Mouse (Mus musculus): Measurements from ENCODE around the gene Rgp1. TPM values are rescaled to one million over a fixed set of nuclear protein-coding genes. Genes with fewer than 3 reads are reported as not detected.
"Not testable (repeated sequence)": the region's sequence is repeated elsewhere in the genome, so short reads cannot be mapped to it uniquely, and the experiment has no call there.

Rgp1 gene
- total RNA-seq (2021), result 10 to 100 TPM; 44.5 to 55.8 TPM
- long read RNA-seq, experiment 1, partial matches to known transcripts, result 0 of 4 reads
- long read RNA-seq, experiment 1, other reads (novel, unspliced or antisense), result 4 of 4 reads
- long read RNA-seq, experiment 2, partial matches to known transcripts, result 0 of 4 reads
- long read RNA-seq, experiment 2, other reads (novel, unspliced or antisense), result 4 of 4 reads

DNA sequence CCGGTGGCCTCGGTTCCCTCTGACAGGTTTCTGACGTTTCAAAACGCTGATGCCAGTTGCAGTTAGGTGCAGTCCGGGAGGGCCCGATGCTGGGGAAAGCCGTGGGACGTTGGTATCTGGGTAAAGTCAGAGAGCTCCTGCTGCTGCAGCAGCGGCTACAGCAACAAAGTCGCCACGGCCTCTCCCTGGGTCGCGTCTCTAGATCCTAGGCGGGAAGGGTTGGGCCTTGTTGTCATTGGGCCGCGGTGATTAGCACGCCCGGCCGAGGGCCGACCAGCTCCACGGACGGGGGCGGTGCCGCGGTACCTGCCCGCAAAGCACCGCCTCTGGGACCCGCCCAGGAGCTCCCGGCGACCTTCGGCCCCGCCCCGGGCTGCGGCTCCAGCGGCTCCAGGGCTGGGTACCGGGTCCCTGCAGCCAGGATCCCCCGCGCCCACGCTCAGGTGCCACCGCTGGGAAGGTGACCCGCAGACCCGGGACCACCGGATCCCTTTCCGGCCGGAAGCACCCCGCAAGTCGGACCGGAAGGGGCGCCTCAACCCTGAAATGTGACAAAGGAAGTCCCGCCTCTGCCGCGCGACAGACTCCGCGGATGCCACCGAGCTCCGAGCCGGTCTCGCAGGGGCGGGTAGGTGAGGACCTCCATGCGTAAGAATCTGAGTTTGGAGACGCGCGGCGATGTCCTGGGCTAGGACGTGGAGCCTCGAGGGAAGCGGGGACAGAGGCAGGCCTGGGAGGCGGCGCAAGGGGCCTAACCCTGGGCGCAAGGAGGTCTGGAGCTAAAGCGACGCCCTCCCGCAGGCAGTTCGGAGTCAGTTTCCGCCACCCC is at the start of gene Rgp1, which contains the start of gene Gba2:
Gene Rgp1, plus strand, starts transcription at position 340 of the 829 bp plus-strand sequence.
Gene Gba2, minus strand, starts transcription at position 498 of the 829 bp plus-strand sequence.
- DNase-seq (ENCODE audit: low spot score in 2 of 2), result peak; percentile 82 to 86

DNA sequence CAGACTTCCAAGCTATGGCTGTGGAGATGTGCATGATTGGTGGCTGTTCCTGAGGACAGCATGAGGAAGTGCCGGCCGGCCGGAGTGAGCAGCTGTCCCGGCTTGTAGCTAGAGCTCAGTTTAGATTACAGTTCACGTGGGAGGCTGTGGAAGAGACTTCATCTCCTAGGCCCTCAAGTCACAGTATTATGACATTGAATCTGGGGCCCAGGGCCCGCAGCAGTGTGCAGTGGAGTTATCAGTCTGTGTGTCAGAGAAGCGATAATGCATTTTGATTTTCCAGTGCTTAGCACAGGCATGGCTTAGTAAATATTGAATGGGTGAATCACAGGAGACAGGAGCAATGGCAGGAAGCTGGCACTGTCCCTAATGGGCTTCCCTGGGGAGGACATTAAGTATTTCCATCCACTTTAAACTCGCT is 48.4 kb upstream of the Rgp1 start:
- no peak for DNase-seq (ENCODE audit: low spot score in 2 of 2)

DNA sequence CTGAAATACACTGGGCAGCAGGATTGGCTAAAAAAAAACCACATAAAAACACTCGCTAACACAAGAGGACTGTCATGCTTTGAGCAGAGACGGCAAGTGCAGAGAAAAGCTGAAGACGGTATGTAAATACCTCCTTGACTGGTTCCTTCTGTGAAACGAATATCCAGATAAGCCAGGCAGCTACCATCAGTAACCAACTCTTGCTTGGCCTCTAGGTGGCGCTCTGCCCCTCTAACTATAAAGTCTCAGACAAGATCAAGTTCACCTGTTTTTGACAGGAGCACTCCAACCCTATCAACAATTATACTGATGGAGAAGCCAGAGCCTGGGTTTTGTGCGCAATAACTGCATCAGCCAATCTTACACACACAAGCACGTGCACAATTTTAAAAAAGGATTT is 47.9 kb upstream of the Rgp1 start:
- DNase-seq (ENCODE audit: low spot score in 2 of 2), result peak; percentile 54 to 65

- no peak for DNase-seq (ENCODE audit: low spot score in 2 of 2)
Measured at GRCm38 (mm10) chr4:43533270-43533669, 45.2 kb upstream of the Rgp1 start.

DNA sequence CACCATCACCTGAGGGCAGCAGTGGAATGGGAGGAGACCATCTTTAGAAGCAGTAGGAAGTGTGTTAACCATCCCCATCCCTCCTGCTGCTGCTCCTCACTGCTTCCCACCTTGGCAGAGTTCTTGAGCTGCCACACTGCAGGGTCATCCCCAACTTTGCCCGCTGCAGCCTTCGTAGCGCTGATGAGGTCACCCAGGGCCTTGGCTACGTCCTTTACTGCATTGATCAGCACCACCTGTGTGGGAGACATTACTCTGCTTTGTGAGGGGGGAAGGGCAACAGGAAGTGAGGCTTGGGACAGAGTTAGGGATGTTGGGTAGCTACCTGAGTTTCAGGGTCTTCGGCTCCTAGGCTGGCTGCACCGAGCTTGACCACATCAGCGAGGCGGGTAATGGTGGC is 42.9 kb upstream of the Rgp1 start:
- no peak for DNase-seq (ENCODE audit: low spot score in 2 of 2)

GRCm38 (mm10) chr4:43536031-43536430 is 42.5 kb upstream of the Rgp1 start:
- DNase-seq (ENCODE audit: low spot score in 2 of 2), result no peak

GRCm38 (mm10) chr4:43542044-43542443 is 36.5 kb upstream of the Rgp1 start:
- no peak for DNase-seq (ENCODE audit: low spot score in 2 of 2)

DNA sequence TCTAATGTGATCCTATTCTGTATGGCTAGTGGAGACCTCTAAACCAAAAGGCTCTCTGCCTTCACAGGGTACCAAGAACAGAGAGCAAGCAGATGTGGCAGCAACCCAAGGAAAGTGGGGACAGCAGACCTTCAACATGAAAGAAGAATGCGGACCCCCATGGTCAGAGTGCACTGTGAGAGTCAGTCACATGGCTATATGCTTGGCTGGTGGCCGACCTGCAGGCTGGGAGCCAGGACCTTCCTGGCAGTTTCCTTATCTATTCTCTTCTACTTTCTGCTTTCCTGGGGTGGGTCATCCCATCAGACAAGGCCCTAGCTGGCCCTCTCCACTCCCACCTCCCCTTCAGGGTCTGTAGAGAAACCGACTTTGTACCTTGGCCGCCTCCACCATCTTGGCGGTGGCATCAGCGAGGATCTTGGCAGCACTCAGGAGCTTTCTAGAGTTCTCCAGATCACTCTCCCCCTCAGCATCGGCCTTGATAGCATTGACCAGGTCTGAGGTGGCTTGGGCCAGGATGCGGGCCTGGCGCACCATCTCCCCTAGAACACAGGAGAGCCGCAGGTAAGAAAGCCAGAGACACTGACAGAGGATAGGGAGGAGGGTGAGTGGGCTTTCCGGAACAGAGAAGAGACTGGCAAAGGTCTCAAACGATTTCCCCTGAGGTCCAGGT is 32.0 kb upstream of the Rgp1 start:
- DNase-seq (ENCODE audit: low spot score in 2 of 2), result no peak

- no peak for DNase-seq (ENCODE audit: low spot score in 2 of 2)
Measured at GRCm38 (mm10) chr4:43547160-43547559, 31.4 kb upstream of the Rgp1 start.

- no peak for DNase-seq (ENCODE audit: low spot score in 2 of 2)
Measured at GRCm38 (mm10) chr4:43549055-43549454, 29.5 kb upstream of the Rgp1 start.

DNA sequence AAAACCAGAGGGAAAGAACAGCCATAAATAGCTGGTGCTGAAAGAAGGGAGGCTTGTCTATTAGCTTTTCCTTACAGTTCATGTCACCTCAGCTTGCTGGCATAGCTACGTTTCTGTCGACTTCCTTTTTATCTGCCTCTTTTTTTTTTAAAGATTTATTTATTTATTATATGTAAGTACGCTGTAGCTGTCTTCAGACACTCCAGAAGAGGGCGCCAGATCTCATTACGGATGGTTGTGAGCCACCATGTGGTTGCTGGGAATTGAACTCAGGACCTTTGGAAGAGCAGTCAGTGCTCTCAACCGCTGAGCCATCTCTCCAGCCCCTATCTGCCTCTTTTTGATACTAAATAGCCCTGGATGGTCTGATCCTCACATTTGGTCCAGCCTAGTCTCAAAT is 26.7 kb upstream of the Rgp1 start:
- DNase-seq (ENCODE audit: low spot score in 2 of 2), result not testable (repeated sequence)

DNA sequence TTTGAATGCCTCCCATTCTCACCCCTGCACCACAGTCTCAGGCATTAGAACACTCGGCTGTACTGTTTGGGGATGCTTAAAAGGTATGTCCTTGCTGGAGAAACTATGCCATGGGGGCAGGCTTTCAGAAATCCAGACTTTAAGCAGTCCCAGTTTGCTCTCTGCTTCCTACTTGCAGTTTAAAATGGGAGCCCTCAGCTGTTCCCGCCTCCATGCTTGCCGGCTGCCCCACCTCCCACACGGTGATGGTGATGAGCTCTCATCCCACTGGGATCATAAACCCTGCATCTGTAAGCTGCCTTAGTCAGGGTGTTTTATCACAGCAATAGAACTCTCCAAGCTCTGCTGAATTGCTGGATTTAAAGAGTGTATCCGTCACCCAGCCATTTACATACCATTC is 26.1 kb upstream of the Rgp1 start:
- DNase-seq (ENCODE audit: low spot score in 2 of 2), result no peak

DNA sequence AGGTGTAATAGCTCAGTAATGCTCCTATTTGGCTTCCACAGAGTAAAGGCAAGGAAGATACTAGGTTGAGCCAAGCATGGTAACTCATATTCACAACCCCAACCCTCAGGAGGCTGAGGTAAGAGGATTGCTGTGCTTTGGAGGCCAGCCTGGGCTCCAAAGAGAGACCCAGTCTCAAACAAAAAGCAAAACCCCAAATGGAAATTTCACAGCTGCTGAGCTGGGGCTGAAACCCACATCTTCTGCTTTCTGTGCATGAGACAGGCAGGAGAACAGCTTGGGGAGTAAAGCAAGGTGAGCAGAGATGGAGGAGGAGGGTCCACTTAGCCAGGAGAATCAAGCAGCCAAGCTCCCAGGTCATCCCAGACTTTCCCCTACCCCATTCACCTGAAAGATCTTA is 24.6 kb upstream of the Rgp1 start:
- no peak for DNase-seq (ENCODE audit: low spot score in 2 of 2)

- DNase-seq (ENCODE audit: low spot score in 2 of 2), result no peak
Measured at GRCm38 (mm10) chr4:43555926-43556325, 22.6 kb upstream of the Rgp1 start.

DNA sequence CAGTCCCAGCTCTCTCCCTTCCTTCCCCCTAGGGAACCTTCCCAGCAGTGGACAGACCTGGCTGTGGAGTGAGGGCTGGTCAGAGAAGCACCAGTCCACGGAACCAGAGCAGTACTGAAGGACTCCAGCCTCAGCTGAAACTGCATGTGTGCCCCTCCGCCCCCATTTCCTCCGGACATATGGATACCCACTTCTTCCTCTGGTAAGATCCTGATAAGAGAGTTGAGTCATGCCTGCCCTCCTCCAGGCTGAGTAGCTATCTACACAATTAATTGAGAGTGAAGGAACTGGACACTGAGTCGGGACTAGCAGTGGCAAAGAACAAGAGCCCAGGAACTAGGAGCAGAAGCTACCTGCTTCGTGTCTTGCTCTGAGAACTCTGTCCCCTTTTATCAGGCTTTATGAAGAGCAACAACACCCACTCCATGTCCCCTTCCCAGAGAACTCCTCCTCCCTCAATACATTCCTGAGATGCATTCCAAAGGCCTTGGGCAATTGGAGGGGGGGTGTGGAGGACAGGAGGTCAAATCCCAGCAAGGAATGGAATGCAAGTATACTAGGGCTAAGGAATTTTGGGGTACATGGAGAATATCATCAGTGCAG is 20.4 kb upstream of the Rgp1 start:
- DNase-seq (ENCODE audit: low spot score in 2 of 2), result no peak

- DNase-seq (ENCODE audit: low spot score in 2 of 2), result no peak
Measured at GRCm38 (mm10) chr4:43558631-43559356, 19.7 kb upstream of the Rgp1 start.

DNA sequence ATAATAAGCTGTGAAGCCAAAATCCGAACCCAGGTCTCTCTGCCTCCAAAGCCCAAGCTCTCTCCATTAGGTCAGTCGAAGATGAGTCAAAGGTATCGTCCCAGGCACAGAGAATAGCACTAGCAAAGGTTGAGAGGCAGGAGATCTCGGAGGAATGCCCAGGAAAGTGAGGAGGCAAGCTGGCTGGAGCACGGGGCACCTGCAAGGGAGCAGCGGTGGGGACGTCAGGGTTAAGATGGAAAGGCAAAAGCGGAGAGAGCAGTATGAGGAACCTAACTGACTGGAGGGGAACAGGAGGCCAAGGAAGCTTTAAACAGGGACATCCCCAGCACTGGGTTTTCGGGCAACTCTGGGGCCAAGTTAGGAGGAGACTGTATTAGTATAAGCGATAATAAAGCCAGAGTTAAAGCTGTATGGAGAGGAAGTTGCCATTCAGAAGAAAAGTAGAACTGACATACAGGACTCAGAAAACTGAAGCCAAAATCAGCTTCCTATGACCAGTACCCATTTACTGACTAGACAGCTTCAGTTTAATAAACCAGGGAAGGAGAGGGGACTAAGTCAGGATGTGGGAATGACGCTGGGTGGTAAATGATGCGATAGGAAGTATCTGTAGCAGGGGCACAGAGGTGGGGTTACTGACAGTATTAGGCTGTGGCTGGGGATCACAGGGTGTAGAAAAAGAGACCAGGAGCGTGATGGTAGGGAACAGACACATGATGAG is 18.8 kb upstream of the Rgp1 start:
- DNase-seq (ENCODE audit: low spot score in 2 of 2), result no peak

GRCm38 (mm10) chr4:43560243-43560611 is 18.3 kb upstream of the Rgp1 start:
- DNase-seq (ENCODE audit: low spot score in 2 of 2), result peak in 1 of 2 experiments; percentile 49

DNA sequence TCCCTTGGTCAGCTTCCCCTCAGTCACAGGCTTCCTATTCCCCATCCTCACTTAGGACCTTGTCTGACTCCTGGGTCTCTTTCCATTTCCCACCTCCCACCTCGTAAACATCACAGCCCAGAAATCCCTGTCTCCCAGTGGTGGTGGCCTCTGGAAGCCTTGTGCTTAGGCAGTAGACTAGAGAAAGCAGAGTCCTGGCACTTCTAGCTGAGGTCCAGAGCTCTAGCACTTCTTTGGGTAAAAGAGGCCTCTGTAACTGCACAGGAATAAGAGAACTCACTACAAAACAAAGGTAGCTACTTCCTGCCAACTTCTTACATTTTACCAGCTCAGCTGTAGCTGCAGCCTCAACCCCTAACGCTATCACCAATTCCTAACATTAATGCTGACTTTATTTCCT is 17.5 kb upstream of the Rgp1 start:
- no peak for DNase-seq (ENCODE audit: low spot score in 2 of 2)

- DNase-seq (ENCODE audit: low spot score in 2 of 2), result no peak
Measured at GRCm38 (mm10) chr4:43561436-43561996, 17.0 kb upstream of the Rgp1 start.
